Mouse (Mus musculus): ENCODE measurements at regions not wholly inside any gene's neighbourhood (a gene's known extent, or its start where the extent isn't known, plus 50 kb on each side); places are given as distances from the start of the nearest gene placed in this dataset.
"Not testable (repeated sequence)": the region's sequence is repeated elsewhere in the genome, so short reads cannot be mapped to it uniquely, and the experiment has no call there.

- 71% methylated on average over 1 of the region's 1 CpGs for WGBS
- Histone ChIP-seq H3K4me1 (ENCODE audit: control insufficient read depth, insufficient read depth, low read depth, low read length) (no peaks in the 10 kb centered on the region), H3K27ac (ENCODE audit: low read depth, low read length) (no peak overlapping the region), H3K27me3 (replicated peaks; ENCODE audit: control insufficient read depth, insufficient read depth, low read length) (no peaks in the 10 kb centered on the region), H3K4me3 (ENCODE audit: low read length) (no peak overlapping the region), H3K36me3 (ENCODE audit: control insufficient read depth, insufficient read depth, low read length) (no peaks in the 10 kb centered on the region), H3K9me3 (ENCODE audit: control insufficient read depth, low read length) (no peaks in the 10 kb centered on the region), H3K4me2 (ENCODE audit: low read length) (no peak overlapping the region), H3K9ac (ENCODE audit: low read depth, low read length) (no peak overlapping the region)
- ATAC-seq: no peak
These were observed 695.0 kb downstream of the Crisp4 start for GRCm38 (mm10) chr1:17450715-17451114.

- Histone ChIP-seq H3K4me1 (ENCODE audit: control insufficient read depth, insufficient read depth, low read depth, low read length) (no peaks in the 10 kb centered on the region), H3K27ac (ENCODE audit: low read depth, low read length) (no peak overlapping the region), H3K4me2 (ENCODE audit: low read length) (no peak overlapping the region), H3K9me3 (ENCODE audit: control insufficient read depth, low read length) (no peaks in the 10 kb centered on the region), H3K9ac (ENCODE audit: low read depth, low read length) (no peak overlapping the region), H3K27me3 (replicated peaks; ENCODE audit: control insufficient read depth, insufficient read depth, low read length) (no peaks in the 10 kb centered on the region), H3K36me3 (ENCODE audit: control insufficient read depth, insufficient read depth, low read length) (no peaks in the 10 kb centered on the region), H3K4me3 (ENCODE audit: low read length) (no peak overlapping the region)
- no peak for ATAC-seq
These were observed 695.4 kb downstream of the Crisp4 start for GRCm38 (mm10) chr1:17450295-17450694.

GRCm38 (mm10) chr1:17449291-17449690, 696.4 kb downstream of the Crisp4 start:
- Histone ChIP-seq H3K9me3 (ENCODE audit: control insufficient read depth, low read length) (no peaks in the 10 kb centered on the region), H3K27me3 (replicated peaks; ENCODE audit: control insufficient read depth, insufficient read depth, low read length) (no peaks in the 10 kb centered on the region), H3K4me3 (ENCODE audit: low read length) (no peak overlapping the region), H3K4me2 (ENCODE audit: low read length) (no peak overlapping the region), H3K27ac (ENCODE audit: low read depth, low read length) (no peak overlapping the region), H3K4me1 (ENCODE audit: control insufficient read depth, insufficient read depth, low read depth, low read length) (no peaks in the 10 kb centered on the region), H3K9ac (ENCODE audit: low read depth, low read length) (no peak overlapping the region), H3K36me3 (ENCODE audit: control insufficient read depth, insufficient read depth, low read length) (no peaks in the 10 kb centered on the region)
- peak; percentile 65 for ATAC-seq
- 81% methylated on average over 1 of the region's 1 CpGs for WGBS

- not testable (repeated sequence) for H3K27me3 ChIP-seq (replicated peaks; ENCODE audit: control insufficient read depth, insufficient read depth, low read length); H3K9me3 ChIP-seq (ENCODE audit: control insufficient read depth, low read length); H3K4me3 ChIP-seq (ENCODE audit: low read length); H3K9ac ChIP-seq (ENCODE audit: low read depth, low read length); H3K36me3 ChIP-seq (ENCODE audit: control insufficient read depth, insufficient read depth, low read length); ATAC-seq; H3K27ac ChIP-seq (ENCODE audit: low read depth, low read length); H3K4me1 ChIP-seq (ENCODE audit: control insufficient read depth, insufficient read depth, low read depth, low read length); H3K4me2 ChIP-seq (ENCODE audit: low read length)
- WGBS: 85% methylated on average over 5 of the region's 5 CpGs
These were observed 711.6 kb downstream of the Crisp4 start for GRCm38 (mm10) chr1:17434064-17434463.

- Histone ChIP-seq H3K4me3 (ENCODE audit: low read length) (no peak overlapping the region), H3K4me1 (ENCODE audit: control insufficient read depth, insufficient read depth, low read depth, low read length) (no peaks in the 10 kb centered on the region), H3K4me2 (ENCODE audit: low read length) (no peak overlapping the region), H3K9ac (ENCODE audit: low read depth, low read length) (no peak overlapping the region), H3K36me3 (ENCODE audit: control insufficient read depth, insufficient read depth, low read length) (no peaks in the 10 kb centered on the region), H3K27me3 (replicated peaks; ENCODE audit: control insufficient read depth, insufficient read depth, low read length) (no peaks in the 10 kb centered on the region), H3K9me3 (ENCODE audit: control insufficient read depth, low read length) (no peaks in the 10 kb centered on the region), H3K27ac (ENCODE audit: low read depth, low read length) (no peak overlapping the region)
- 19% methylated on average over 3 of the region's 3 CpGs for WGBS
- ATAC-seq: no peak; the same call in 1 of the 2 replicates
These were observed 729.7 kb downstream of the Crisp4 start for GRCm38 (mm10) chr1:17415958-17416357.

GRCm38 (mm10) chr1:17394893-17395292, 750.8 kb downstream of the Crisp4 start:
- Histone ChIP-seq H3K27ac (ENCODE audit: low read depth, low read length) (no peak overlapping the region), H3K36me3 (ENCODE audit: control insufficient read depth, insufficient read depth, low read length) (no peaks in the 10 kb centered on the region), H3K9me3 (ENCODE audit: control insufficient read depth, low read length) (no peaks in the 10 kb centered on the region), H3K4me3 (ENCODE audit: low read length) (no peak overlapping the region), H3K4me2 (ENCODE audit: low read length) (no peak overlapping the region), H3K4me1 (ENCODE audit: control insufficient read depth, insufficient read depth, low read depth, low read length) (no peaks in the 10 kb centered on the region), H3K9ac (ENCODE audit: low read depth, low read length) (no peak overlapping the region), H3K27me3 (replicated peaks; ENCODE audit: control insufficient read depth, insufficient read depth, low read length) (no peaks in the 10 kb centered on the region)
- WGBS: 87% methylated on average over 9 of the region's 9 CpGs
- no peak for ATAC-seq

- Histone ChIP-seq H3K4me2 (ENCODE audit: low read length) (no peak overlapping the region), H3K9ac (ENCODE audit: low read depth, low read length) (no peak overlapping the region), H3K4me3 (ENCODE audit: low read length) (no peak overlapping the region), H3K27me3 (replicated peaks; ENCODE audit: control insufficient read depth, insufficient read depth, low read length) (no peaks in the 10 kb centered on the region), H3K36me3 (ENCODE audit: control insufficient read depth, insufficient read depth, low read length) (no peaks in the 10 kb centered on the region), H3K4me1 (ENCODE audit: control insufficient read depth, insufficient read depth, low read depth, low read length) (no peaks in the 10 kb centered on the region), H3K27ac (ENCODE audit: low read depth, low read length) (no peak overlapping the region), H3K9me3 (ENCODE audit: control insufficient read depth, low read length) (no peaks in the 10 kb centered on the region)
- WGBS: 87% methylated on average over 2 of the region's 2 CpGs
- no peak for ATAC-seq
These were observed 753.4 kb downstream of the Crisp4 start for GRCm38 (mm10) chr1:17392114-17392819.

GRCm38 (mm10) chr1:17377562-17377961, 768.1 kb downstream of the Crisp4 start:
- no peaks in the 10 kb centered on the region for H3K9me3 ChIP-seq (ENCODE audit: control insufficient read depth, low read length)
- no peaks in the 10 kb centered on the region for H3K4me1 ChIP-seq (ENCODE audit: control insufficient read depth, insufficient read depth, low read depth, low read length)
- no peak overlapping the region for H3K9ac ChIP-seq (ENCODE audit: low read depth, low read length)
- H3K4me3 ChIP-seq (ENCODE audit: low read length): no peak overlapping the region
- H3K36me3 ChIP-seq (ENCODE audit: control insufficient read depth, insufficient read depth, low read length): no peaks in the 10 kb centered on the region
- no peak overlapping the region for H3K4me2 ChIP-seq (ENCODE audit: low read length)
- H3K27me3 ChIP-seq (replicated peaks; ENCODE audit: control insufficient read depth, insufficient read depth, low read length): no peaks in the 10 kb centered on the region
- WGBS: 61% methylated on average over 2 of the region's 2 CpGs
- H3K27ac ChIP-seq (ENCODE audit: low read depth, low read length): no peak overlapping the region
- no peak for ATAC-seq

- ATAC-seq: no peak
- no peak overlapping the region for H3K4me3 ChIP-seq (ENCODE audit: low read length)
- H3K27ac ChIP-seq (ENCODE audit: low read depth, low read length): no peak overlapping the region
- no peaks in the 10 kb centered on the region for H3K27me3 ChIP-seq (replicated peaks; ENCODE audit: control insufficient read depth, insufficient read depth, low read length)
- no peak overlapping the region for H3K4me2 ChIP-seq (ENCODE audit: low read length)
- WGBS: 100% methylated on average over 1 of the region's 1 CpGs
- H3K4me1 ChIP-seq (ENCODE audit: control insufficient read depth, insufficient read depth, low read depth, low read length): no peaks in the 10 kb centered on the region
- no peaks in the 10 kb centered on the region for H3K36me3 ChIP-seq (ENCODE audit: control insufficient read depth, insufficient read depth, low read length)
- no peak overlapping the region for H3K9ac ChIP-seq (ENCODE audit: low read depth, low read length)
- H3K9me3 ChIP-seq (ENCODE audit: control insufficient read depth, low read length): no peaks in the 10 kb centered on the region
These were observed 797.4 kb downstream of the Crisp4 start for GRCm38 (mm10) chr1:17348271-17348670.

- Histone ChIP-seq H3K9ac (ENCODE audit: low read depth, low read length) (no peak overlapping the region), H3K4me3 (ENCODE audit: low read length) (no peak overlapping the region), H3K36me3 (ENCODE audit: control insufficient read depth, insufficient read depth, low read length) (no peaks in the 10 kb centered on the region), H3K27ac (ENCODE audit: low read depth, low read length) (no peak overlapping the region), H3K4me2 (ENCODE audit: low read length) (no peak overlapping the region), H3K4me1 (ENCODE audit: control insufficient read depth, insufficient read depth, low read depth, low read length) (no peaks in the 10 kb centered on the region), H3K27me3 (replicated peaks; ENCODE audit: control insufficient read depth, insufficient read depth, low read length) (no peaks in the 10 kb centered on the region), H3K9me3 (ENCODE audit: control insufficient read depth, low read length) (no peaks in the 10 kb centered on the region)
- ATAC-seq: no peak
These were observed 807.9 kb downstream of the Crisp4 start for GRCm38 (mm10) chr1:17337827-17338226.

All from hindbrain, embryonic 16.5 days (tissue).